Mouse (Mus musculus) gastrocnemius, postnatal 25 days (tissue): Measurements from ENCODE around the gene Pfdn4. TPM values are rescaled to one million over a fixed set of nuclear protein-coding genes. Genes with fewer than 3 reads are reported as not detected.

Experiments used
- DNase-seq: peaks from one replicate; pipeline ENCODE4 v3.0.0; 2022
- total RNA-seq, 2 experiments: library from RNA; stranded (reverse); gene quantifications; 1 replicate in 1 of 2; 2 replicates in 1 of 2; pipeline ENCODE4 v1.2.3; 2021

Pfdn4 gene
- total RNA-seq, 2 experiments from 2014 or later: 12.9 to 14.2 TPM

DNA sequence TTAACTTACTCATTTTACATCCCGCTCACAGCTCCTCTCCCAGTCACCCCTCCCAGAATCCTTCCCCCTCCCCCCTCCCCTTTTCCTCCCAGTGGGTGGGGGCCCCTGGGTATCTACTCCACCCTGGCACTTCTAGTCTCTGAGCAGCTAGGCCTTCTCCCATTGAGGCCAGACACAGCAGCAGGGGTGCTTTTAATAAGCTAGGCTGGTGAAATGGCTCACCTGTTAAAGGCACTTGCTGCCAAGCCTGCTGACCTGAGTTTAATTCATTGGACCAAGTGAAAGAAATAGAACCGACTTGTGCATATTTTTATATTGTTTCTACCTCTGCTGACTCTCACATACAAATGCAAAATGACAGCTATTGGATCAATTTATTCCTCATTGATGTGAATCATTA, 52.9 kb downstream of the Pfdn4 start:
- no peak for DNase-seq

GRCm38 (mm10) chr2:170550240-170550639, 54.0 kb downstream of the Pfdn4 start:
- no peak for DNase-seq

GRCm38 (mm10) chr2:170552088-170552487, 55.9 kb downstream of the Pfdn4 start:
- DNase-seq: no peak

DNA sequence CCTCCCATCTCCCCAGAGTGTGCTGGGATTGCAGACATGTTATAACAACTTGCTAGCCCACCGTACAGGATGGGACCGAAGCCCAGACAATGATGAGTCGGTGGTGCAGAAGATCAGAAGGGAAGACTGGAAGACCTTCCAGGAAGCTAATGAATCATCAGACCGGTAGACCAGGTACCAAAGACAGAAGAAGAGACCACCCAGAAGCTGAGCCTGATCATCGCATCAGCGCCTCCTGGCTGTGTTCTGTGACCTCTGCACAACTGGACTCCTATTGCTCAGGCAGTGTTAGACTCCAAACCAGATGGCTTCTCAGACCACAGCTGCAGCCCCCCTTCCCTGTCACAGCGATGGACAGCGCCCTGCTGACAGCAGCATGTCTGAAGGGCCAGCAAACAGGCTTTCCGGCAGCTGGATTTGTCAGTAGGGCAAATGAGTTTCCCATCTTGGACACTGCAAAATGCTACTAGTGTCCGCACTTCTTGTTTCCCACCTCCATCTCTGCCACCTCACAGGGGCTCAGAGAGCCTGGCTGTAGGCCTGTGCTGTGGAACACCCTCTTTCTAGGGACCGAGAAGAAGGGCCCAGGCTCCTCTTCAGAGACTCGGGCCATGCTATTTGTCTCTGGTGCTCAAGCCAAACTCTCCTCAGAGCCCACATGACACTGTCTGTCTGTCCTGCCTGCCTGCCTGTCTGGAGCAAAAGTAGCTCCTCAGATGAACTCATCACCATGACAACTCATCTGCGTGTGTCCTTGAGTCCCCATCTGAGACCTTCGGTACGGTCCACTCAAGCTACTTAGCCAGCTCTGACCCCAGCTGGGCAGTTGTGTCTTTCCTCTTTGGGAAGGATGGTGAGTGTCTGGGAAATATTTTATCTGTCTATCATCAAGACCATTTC, 68.0 kb downstream of the Pfdn4 start:
- DNase-seq: no peak

DNA sequence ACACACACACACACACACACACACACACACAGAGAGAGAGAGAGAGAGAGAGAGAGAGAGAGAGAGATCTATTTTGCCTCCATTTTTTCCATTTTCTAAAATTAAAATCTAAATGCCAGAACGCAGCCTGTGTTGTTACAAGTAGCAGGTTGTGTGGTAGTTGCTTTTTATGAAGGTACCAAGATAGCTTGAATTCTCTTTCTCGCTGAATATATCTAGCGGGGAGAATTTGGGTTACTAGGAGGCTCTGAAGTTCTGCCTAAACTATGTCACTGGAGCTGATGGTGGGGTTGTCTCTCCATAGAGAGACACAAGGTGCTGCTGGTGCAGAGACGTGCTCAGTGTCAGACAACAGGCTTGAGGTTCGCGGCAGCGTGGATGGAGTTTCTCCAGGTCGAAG, 68.8 kb downstream of the Pfdn4 start:
- DNase-seq: no peak

Other genes with a start within 250 kb of the Pfdn4 start
- 1 to 10 TPM; 1.7 to 1.9 TPM for gene Bcas1, start 68.6 kb upstream of the Pfdn4 start, total RNA-seq
- gene Cyp24a1, start 717 bp downstream of the Pfdn4 start, total RNA-seq: not detected
- not detected for gene 4930470P17Rik, start 105.6 kb downstream of the Pfdn4 start, total RNA-seq
- gene Dok5, start 235.4 kb downstream of the Pfdn4 start, total RNA-seq: 1 to 10 TPM; 8.6 to 8.8 TPM